Mouse (Mus musculus): ENCODE results near the gene Mki67. TPM values are rescaled to one million over a fixed set of nuclear protein-coding genes. Genes with fewer than 3 reads are reported as not detected.

Gene Mki67
- total and polyA plus RNA-seq, 3 experiments, result 22.4 to 924 (median 272) TPM

DNA sequence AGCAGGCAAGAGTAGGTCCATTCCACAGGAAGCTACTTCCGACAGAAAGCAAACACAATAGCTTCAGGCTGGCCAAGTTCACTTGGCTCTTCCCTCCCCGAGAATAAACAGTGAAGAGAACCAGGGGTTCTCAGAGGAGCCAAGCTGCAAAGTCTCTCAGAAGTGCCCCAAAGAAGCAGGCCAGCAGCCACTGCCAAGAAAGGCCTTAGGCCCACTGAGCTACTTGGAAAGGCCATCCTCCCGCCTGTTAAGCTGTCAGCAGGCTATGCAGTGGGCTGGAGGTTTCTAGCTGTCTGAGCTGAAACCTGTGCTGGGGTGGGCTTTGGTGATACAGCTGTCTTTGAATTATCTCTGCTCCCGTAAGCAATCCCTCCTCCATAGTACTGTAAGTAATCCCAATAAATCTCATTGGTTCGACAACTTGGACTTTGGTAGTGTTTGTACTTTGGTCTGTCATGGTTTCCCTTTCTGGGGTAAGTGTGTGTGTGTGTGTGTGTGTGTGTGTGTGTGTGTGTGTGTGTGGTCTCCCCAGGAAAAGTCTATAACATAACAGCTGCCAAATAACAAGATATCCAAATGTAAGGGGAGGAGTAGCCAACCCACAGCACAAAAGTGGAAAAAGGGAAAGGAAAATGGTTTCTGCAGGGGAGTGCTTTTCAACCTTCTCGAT is 7.6 kb upstream of the Mki67 start:
- Histone ChIP-seq H3K4me1 (ENCODE audit: insufficient read depth, low read depth, low read length) (peaks cover 24% of the 10 kb centered on the region), H3K36me3 (replicated peaks) (no peaks in the 10 kb centered on the region), H3K9me3 (replicated peaks) (no peaks in the 10 kb centered on the region), H3K27me3 (ENCODE audit: insufficient read depth, low read length) (peaks cover 22% of the 10 kb centered on the region), H3K4me3 (ENCODE audit: low read depth, low read length) (no peak overlapping the region)
- DNase-seq (ENCODE audit: low spot score), result no peak
- no peak for TF ChIP-seq CTCF (IDR thresholded peaks at IDR 0.05; ENCODE audit: low read depth, low read length)
- TF ChIP-seq TAL1 (conservative IDR thresholded peaks at IDR 0.05; ENCODE audit: low read depth, low read length), result no peak
- TF ChIP-seq GATA2 (IDR thresholded peaks at IDR 0.05; ENCODE audit: borderline replicate concordance, low read depth, low read length), result no peak
- TF ChIP-seq POLR2AphosphoS5 (IDR thresholded peaks at IDR 0.05; ENCODE audit: insufficient replicate concordance, low read depth, low read length), result no peak
- no peak for TF ChIP-seq GATA1 (IDR thresholded peaks at IDR 0.05; ENCODE audit: borderline replicate concordance, low read length)
- ATAC-seq (ENCODE audit: extremely low read depth, insufficient number of reproducible peaks, low FRiP score, poor library complexity, severe bottlenecking), result no peak

DNA sequence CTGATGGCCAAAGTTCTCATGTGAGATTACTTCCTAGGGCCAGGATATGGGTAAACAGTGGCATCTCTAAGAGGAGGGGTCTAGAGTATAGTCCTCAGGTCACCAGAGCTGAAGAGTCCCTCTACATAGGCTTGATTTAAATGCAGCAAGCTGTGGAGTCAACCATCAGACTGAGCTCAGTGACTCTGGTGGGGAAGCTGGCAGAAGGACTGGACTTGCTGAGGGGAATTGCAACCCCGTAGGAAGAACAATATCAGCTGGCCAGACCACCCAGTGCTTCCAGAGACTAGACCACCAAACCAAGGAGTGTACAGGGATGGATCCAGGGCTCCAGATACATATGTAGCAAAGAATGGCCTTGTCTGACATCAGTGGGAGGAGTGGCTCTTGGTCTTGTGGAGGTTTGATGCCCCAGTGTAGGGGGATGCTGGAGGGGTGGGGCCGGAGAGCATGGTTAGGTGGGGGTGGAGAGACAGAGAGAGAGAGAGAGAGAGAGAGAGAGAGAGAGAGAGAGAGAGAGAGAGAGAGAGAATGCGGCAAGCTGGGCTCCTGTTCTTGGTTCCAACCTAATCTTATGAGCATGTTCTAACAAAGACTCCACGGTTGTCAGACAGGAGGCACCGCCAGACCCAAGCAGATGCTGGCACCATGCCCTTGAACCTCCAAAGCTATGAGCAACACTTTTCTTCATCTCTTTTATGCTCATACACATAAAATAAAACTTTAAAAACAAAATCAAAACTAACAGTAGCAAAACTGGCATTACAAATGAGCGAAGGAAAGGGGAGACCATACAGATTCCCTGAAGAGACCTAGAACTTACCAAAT is 6.1 kb upstream of the Mki67 start:
- ATAC-seq (ENCODE audit: extremely low read depth, insufficient number of reproducible peaks, low FRiP score, poor library complexity, severe bottlenecking), result no peak
- Histone ChIP-seq H3K27me3 (ENCODE audit: insufficient read depth, low read length) (peaks cover 18% of the 10 kb centered on the region), H3K4me1 (ENCODE audit: insufficient read depth, low read depth, low read length) (peaks cover 28% of the 10 kb centered on the region), H3K36me3 (replicated peaks) (no peaks in the 10 kb centered on the region), H3K4me3 (ENCODE audit: low read depth, low read length) (no peak overlapping the region), H3K9me3 (replicated peaks) (no peaks in the 10 kb centered on the region)
- TF ChIP-seq GATA2 (IDR thresholded peaks at IDR 0.05; ENCODE audit: borderline replicate concordance, low read depth, low read length) (no peak), CTCF (IDR thresholded peaks at IDR 0.05; ENCODE audit: low read depth, low read length) (no peak), POLR2AphosphoS5 (IDR thresholded peaks at IDR 0.05; ENCODE audit: insufficient replicate concordance, low read depth, low read length) (no peak), TAL1 (conservative IDR thresholded peaks at IDR 0.05; ENCODE audit: low read depth, low read length) (no peak; the same call in 1 of the 2 replicates), GATA1 (IDR thresholded peaks at IDR 0.05; ENCODE audit: borderline replicate concordance, low read length) (no peak)
- DNase-seq (ENCODE audit: low spot score), result no peak

DNA sequence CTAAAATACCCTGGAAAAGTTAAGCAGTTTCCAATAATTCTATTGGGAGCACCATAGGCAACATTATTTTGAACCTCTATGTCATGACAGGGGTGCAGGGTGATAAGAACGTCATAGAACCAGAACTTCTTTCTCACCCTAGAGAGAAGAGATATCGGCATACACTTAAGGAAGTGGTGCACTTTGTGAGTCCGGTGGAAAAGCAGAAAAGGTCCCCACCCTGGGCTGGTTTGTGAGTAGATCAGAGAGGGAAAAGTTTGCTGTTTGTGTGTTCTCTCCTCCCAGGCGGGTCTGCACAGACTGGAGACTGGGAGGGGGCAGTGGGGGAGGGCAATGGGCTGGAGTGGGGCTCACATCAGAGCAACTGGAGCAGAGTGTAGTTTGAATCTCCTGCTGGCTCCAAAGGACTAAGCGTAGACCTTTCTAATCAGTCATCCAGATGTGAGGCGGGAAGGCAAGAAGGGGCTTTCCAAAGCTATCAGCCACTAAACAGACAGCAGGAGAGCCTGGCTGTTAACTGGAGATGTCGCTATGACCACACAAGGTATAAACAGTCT is 5.4 kb upstream of the Mki67 start:
- peak; percentile 56 for TF ChIP-seq TAL1 (conservative IDR thresholded peaks at IDR 0.05; ENCODE audit: low read depth, low read length)
- TF ChIP-seq GATA2 (IDR thresholded peaks at IDR 0.05; ENCODE audit: borderline replicate concordance, low read depth, low read length), result no peak
- no peak for TF ChIP-seq CTCF (IDR thresholded peaks at IDR 0.05; ENCODE audit: low read depth, low read length)
- TF ChIP-seq GATA1 (IDR thresholded peaks at IDR 0.05; ENCODE audit: borderline replicate concordance, low read length), result no peak
- no peak for TF ChIP-seq POLR2AphosphoS5 (IDR thresholded peaks at IDR 0.05; ENCODE audit: insufficient replicate concordance, low read depth, low read length)
- H3K4me3 ChIP-seq (ENCODE audit: low read depth, low read length), result peak overlapping the region; percentile 44; the same call in 1 of the 2 replicates
- no peaks in the 10 kb centered on the region for H3K36me3 ChIP-seq (replicated peaks)
- H3K9me3 ChIP-seq (replicated peaks), result no peaks in the 10 kb centered on the region
- H3K4me1 ChIP-seq (ENCODE audit: insufficient read depth, low read depth, low read length), result peaks cover 35% of the 10 kb centered on the region
- peak; percentile 25 for DNase-seq (ENCODE audit: low spot score)
- peaks cover 16% of the 10 kb centered on the region for H3K27me3 ChIP-seq (ENCODE audit: insufficient read depth, low read length)
- peak; percentile 70 for ATAC-seq (ENCODE audit: extremely low read depth, insufficient number of reproducible peaks, low FRiP score, poor library complexity, severe bottlenecking)

DNA sequence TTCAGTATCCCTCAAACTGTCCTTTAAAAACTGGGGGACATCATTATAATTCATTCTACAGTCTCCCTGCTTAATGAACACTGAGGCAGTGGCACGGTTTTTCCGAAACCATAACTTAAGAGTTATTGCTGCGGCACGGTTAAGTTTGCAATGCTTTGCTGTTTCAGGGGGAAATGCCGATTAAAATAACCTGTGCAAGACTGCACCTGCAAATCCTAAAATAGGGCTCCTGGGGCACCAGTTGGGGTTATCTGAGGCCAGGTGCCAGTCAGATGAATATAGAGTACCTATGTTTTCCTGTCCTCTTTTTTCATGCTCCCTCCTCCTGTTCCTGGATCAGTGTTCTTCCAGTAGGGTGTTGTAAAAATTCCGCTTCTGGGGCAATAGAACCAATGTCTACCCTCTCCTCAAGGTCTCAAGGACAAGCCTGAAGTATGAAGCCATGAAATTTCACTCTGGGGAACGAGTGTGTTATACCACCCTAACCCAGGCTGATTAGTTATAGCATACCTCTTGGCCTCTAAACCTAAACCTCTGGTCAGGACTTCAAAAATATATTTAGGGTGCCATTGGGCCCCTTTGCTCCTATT is 902 bp upstream of the Mki67 start:
- peaks cover 45% of the 10 kb centered on the region for H3K4me1 ChIP-seq (ENCODE audit: insufficient read depth, low read depth, low read length)
- no peaks in the 10 kb centered on the region for H3K9me3 ChIP-seq (replicated peaks)
- 0 out of 2 replicates have a peak, but pooled peaks cover 2% of the 10 kb centered on the region for H3K27me3 ChIP-seq (ENCODE audit: insufficient read depth, low read length)
- TF ChIP-seq TAL1 (conservative IDR thresholded peaks at IDR 0.05; ENCODE audit: low read depth, low read length) (no peak), POLR2AphosphoS5 (IDR thresholded peaks at IDR 0.05; ENCODE audit: insufficient replicate concordance, low read depth, low read length) (no peak), GATA1 (IDR thresholded peaks at IDR 0.05; ENCODE audit: borderline replicate concordance, low read length) (no peak), CTCF (IDR thresholded peaks at IDR 0.05; ENCODE audit: low read depth, low read length) (no peak), GATA2 (IDR thresholded peaks at IDR 0.05; ENCODE audit: borderline replicate concordance, low read depth, low read length) (no peak)
- H3K36me3 ChIP-seq (replicated peaks), result peaks cover 16% of the 10 kb centered on the region
- H3K4me3 ChIP-seq (ENCODE audit: low read depth, low read length), result peak overlapping the region; percentile 98; the same call in 1 of the 2 replicates
- DNase-seq (ENCODE audit: low spot score) (no peak), ATAC-seq (ENCODE audit: extremely low read depth, insufficient number of reproducible peaks, low FRiP score, poor library complexity, severe bottlenecking) (no peak)

DNA sequence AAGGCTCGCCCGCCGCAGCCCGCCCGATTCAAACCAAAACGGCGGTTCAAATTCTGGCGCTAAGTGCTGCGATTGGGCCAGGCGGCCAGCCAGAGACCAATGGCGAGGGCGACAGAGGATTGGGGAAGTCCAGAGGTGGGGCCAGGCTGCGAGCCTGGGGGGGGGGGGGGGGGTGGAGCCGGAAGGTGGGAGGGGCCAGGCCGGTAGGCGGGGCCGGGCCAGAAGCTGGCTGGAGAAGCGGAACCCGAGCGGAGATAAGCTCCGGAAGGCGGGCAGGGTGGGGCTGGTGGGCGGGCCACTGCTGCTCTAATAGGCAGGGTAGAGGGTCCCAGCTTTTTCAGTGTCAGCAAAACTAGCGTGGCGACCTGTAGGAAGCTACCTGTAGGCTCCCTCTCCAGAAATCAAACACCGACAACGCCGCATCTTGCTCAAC is 300 bp upstream of the Mki67 start:
- Histone ChIP-seq H3K4me1 (ENCODE audit: insufficient read depth, low read depth, low read length) (peaks cover 40% of the 10 kb centered on the region), H3K36me3 (replicated peaks) (peaks cover 17% of the 10 kb centered on the region), H3K4me3 (ENCODE audit: low read depth, low read length) (peak overlapping the region; percentile 98), H3K9me3 (replicated peaks) (no peaks in the 10 kb centered on the region), H3K27me3 (ENCODE audit: insufficient read depth, low read length) (0 out of 2 replicates have a peak, but pooled peaks cover 2% of the 10 kb centered on the region)
- TF ChIP-seq CTCF (IDR thresholded peaks at IDR 0.05; ENCODE audit: low read depth, low read length), result no peak
- TF ChIP-seq GATA2 (IDR thresholded peaks at IDR 0.05; ENCODE audit: borderline replicate concordance, low read depth, low read length), result no peak
- no peak for TF ChIP-seq GATA1 (IDR thresholded peaks at IDR 0.05; ENCODE audit: borderline replicate concordance, low read length)
- no peak for TF ChIP-seq POLR2AphosphoS5 (IDR thresholded peaks at IDR 0.05; ENCODE audit: insufficient replicate concordance, low read depth, low read length)
- no peak for TF ChIP-seq TAL1 (conservative IDR thresholded peaks at IDR 0.05; ENCODE audit: low read depth, low read length)
- DNase-seq (ENCODE audit: low spot score) (peak; percentile 98), ATAC-seq (ENCODE audit: extremely low read depth, insufficient number of reproducible peaks, low FRiP score, poor library complexity, severe bottlenecking) (peak; percentile 79)

Data from G1E (cell line).